Mouse (Mus musculus) limb, embryonic 11.5 days (tissue): Measurements from ENCODE around the gene Foxo1. TPM values are rescaled to one million over a fixed set of nuclear protein-coding genes. Genes with fewer than 3 reads are reported as not detected.

Source experiments
- ATAC-seq: fragments of 200-750 bp; cut with Nextera tagmentation; 2 replicates; pipeline ENCODE4 v1.8.0; 2017; ENCODE audit warnings: low read depth; ENCODE audit not compliant: insufficient number of reproducible peaks, low FRiP score, low TSS enrichment
- DNase-seq: peaks from one replicate; pipeline ENCODE4 v3.0.0-alpha.2; 2015; ENCODE audit warnings: low spot score
- H3K27ac ChIP-seq: fragments of 300-500 bp; sonication (generic); replicated peaks from 2 replicates; pipeline ENCODE4 v1.5.1; 2014; ENCODE audit warnings: low read depth, mild to moderate bottlenecking, low read length
- H3K27me3 ChIP-seq: fragments of 300-500 bp; sonication (generic); 2 replicates; pipeline ENCODE4 v1.6.1; 2014; ENCODE audit warnings: mild to moderate bottlenecking, low read length, mixed read lengths; ENCODE audit not compliant: control insufficient read depth, insufficient read depth
- H3K36me3 ChIP-seq: fragments of 300-500 bp; sonication (generic); 2 replicates; pipeline ENCODE4 v1.6.1; 2014; ENCODE audit warnings: mild to moderate bottlenecking, low read length, moderate library complexity, mixed read lengths; ENCODE audit not compliant: control insufficient read depth, insufficient read depth
- H3K4me1 ChIP-seq: fragments of 300-500 bp; sonication (generic); 2 replicates; pipeline ENCODE4 v1.6.1; 2014; ENCODE audit warnings: low read length, mixed read lengths; ENCODE audit not compliant: control insufficient read depth, insufficient read depth
- H3K4me2 ChIP-seq: fragments of 300-500 bp; sonication (generic); 2 replicates; pipeline ENCODE4 v1.6.1; 2014; ENCODE audit warnings: low read depth, mild to moderate bottlenecking, moderate library complexity; ENCODE audit not compliant: severe bottlenecking
- H3K4me3 ChIP-seq: fragments of 300-500 bp; sonication (generic); 2 replicates; pipeline ENCODE4 v1.5.1; 2014; ENCODE audit warnings: low read depth, low read length
- H3K9ac ChIP-seq: fragments of 300-500 bp; sonication (generic); 2 replicates; pipeline ENCODE4 v1.6.1; 2014; ENCODE audit warnings: mild to moderate bottlenecking, low read length
- H3K9me3 ChIP-seq: fragments of 300-500 bp; sonication (generic); 2 replicates; pipeline ENCODE4 v1.6.1; 2016; ENCODE audit warnings: low read length; ENCODE audit not compliant: control insufficient read depth
- WGBS: fragments of 180-500 bp; shearing (Covaris S2); extraction: QIAGEN DNeasy Blood & Tissue Kit; methylation state at CpG from one replicate; pipeline ENCODE4 v1.1.7; 2014; 5-methylcytosine and 5-hydroxymethylcytosine counted together
- polyA plus RNA-seq: library from polyadenylated mRNA; unstranded; fragments of >200 nt; fragmentation: Nextera tagmentation; extraction: Ambion mirVana; gene quantifications from 2 replicates; pipeline ENCODE4 v1.2.1, GENCODE M21; 2014

Foxo1 gene
- polyA plus RNA-seq, 1 experiment from 2014 or later = 5.9 TPM

GRCm38 (mm10) chr3:52292498-52292897, 24.4 kb downstream of the Foxo1 start:
- no peak for ATAC-seq
- H3K4me3 ChIP-seq = no peak overlapping the region
- no peaks in the 10 kb centered on the region for H3K9me3 ChIP-seq
- no peaks in the 10 kb centered on the region for H3K27me3 ChIP-seq
- H3K9ac ChIP-seq = no peak overlapping the region
- 82% methylated on average over 7 of the region's 7 CpGs for WGBS
- H3K27ac ChIP-seq = no peak overlapping the region
- DNase-seq = no peak
- H3K4me2 ChIP-seq = no peak overlapping the region
- peaks cover 7% of the 10 kb centered on the region for H3K4me1 ChIP-seq
- H3K36me3 ChIP-seq = no peaks in the 10 kb centered on the region

GRCm38 (mm10) chr3:52293946-52294345, 25.8 kb downstream of the Foxo1 start:
- WGBS = 48% methylated on average over 5 of the region's 5 CpGs
- ATAC-seq (no peak), DNase-seq (no peak)
- no peak overlapping the region for H3K27ac ChIP-seq
- H3K36me3 ChIP-seq = no peaks in the 10 kb centered on the region
- H3K4me2 ChIP-seq = no peak overlapping the region
- no peak overlapping the region for H3K9ac ChIP-seq
- no peaks in the 10 kb centered on the region for H3K27me3 ChIP-seq
- no peak overlapping the region for H3K4me3 ChIP-seq
- peaks cover 10% of the 10 kb centered on the region for H3K4me1 ChIP-seq
- no peaks in the 10 kb centered on the region for H3K9me3 ChIP-seq

- no peaks in the 10 kb centered on the region for H3K27me3 ChIP-seq
- no peak overlapping the region for H3K4me3 ChIP-seq
- no peak for DNase-seq
- no peak for ATAC-seq
- H3K36me3 ChIP-seq = no peaks in the 10 kb centered on the region
- 82% methylated on average over 1 of the region's 1 CpGs for WGBS
- no peak overlapping the region for H3K27ac ChIP-seq
- no peaks in the 10 kb centered on the region for H3K9me3 ChIP-seq
- H3K4me1 ChIP-seq = peaks cover 27% of the 10 kb centered on the region
- H3K9ac ChIP-seq = no peak overlapping the region
- H3K4me2 ChIP-seq = no peak overlapping the region
These were observed 27.6 kb downstream of the Foxo1 start for GRCm38 (mm10) chr3:52295688-52296087.

DNA sequence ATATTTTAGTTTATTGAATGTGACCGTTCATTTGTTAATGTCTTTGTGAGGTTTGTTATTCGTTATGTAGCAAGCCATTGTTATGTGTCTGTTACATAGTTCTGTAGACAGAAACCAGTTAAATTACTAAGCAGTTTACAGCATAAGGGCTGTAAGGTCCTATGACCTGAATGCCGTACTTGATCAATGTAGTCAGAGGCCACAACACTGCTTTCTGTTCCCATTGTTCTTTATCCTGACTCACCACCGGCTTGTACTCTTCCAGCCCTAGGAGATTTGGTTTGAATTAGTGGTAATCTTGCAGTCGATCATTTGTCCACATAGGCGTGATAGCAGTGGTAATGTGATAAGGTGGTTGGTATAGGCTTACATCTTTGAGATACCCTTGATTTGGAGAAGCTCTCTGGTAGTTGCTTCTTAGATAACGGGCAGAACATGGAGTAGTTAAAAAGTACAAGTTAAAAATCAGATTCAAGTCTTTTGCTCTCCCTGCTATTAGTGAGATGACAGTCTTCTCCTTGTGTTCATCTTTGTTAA, 28.2 kb downstream of the Foxo1 start:
- Histone ChIP-seq H3K4me2 (no peak overlapping the region), H3K9ac (no peak overlapping the region), H3K9me3 (no peaks in the 10 kb centered on the region), H3K27me3 (no peaks in the 10 kb centered on the region), H3K36me3 (no peaks in the 10 kb centered on the region), H3K27ac (no peak overlapping the region), H3K4me1 (peaks cover 28% of the 10 kb centered on the region), H3K4me3 (no peak overlapping the region)
- ATAC-seq (no peak), DNase-seq (no peak)
- 66% methylated on average over 7 of the region's 7 CpGs for WGBS

GRCm38 (mm10) chr3:52297291-52298018, 29.3 kb downstream of the Foxo1 start:
- peaks cover 28% of the 10 kb centered on the region for H3K4me1 ChIP-seq

DNA sequence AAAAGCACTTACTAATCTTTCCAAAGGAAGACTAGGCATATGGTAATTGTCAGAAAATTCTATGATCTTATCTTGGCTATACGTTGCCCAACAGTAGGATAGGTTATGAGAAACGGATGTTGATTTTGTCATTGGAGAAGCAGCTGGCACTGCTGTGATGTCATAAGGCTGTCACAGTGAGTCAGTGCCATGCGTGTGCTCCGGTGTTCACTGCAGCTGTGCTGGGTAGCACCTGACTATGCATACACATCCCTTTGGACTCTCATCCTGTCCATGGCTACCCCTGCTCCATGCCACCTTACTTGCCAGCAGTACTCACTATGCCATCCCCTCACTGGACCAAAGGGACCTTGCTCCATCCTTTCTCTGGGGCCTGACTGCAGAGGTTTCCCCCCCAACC, 30.5 kb downstream of the Foxo1 start:
- Histone ChIP-seq H3K4me2 (no peak overlapping the region), H3K4me3 (no peak overlapping the region), H3K9ac (no peak overlapping the region), H3K27me3 (no peaks in the 10 kb centered on the region), H3K9me3 (no peaks in the 10 kb centered on the region), H3K36me3 (no peaks in the 10 kb centered on the region), H3K27ac (no peak overlapping the region), H3K4me1 (peaks cover 28% of the 10 kb centered on the region)
- DNase-seq (no peak), ATAC-seq (no peak)
- WGBS = 84% methylated on average over 4 of the region's 4 CpGs

More at GRCm38 (mm10) chr3:52297291-52298018, 29.3 kb downstream of the Foxo1 start:
- no peak overlapping the region for H3K4me3 ChIP-seq
- DNase-seq (peak; percentile 35), ATAC-seq (no peak)
- no peaks in the 10 kb centered on the region for H3K9me3 ChIP-seq
- no peaks in the 10 kb centered on the region for H3K36me3 ChIP-seq
- no peaks in the 10 kb centered on the region for H3K27me3 ChIP-seq
- 66% methylated on average over 15 of the region's 15 CpGs for WGBS
- no peak overlapping the region for H3K27ac ChIP-seq
- H3K9ac ChIP-seq = no peak overlapping the region
- H3K4me2 ChIP-seq = no peak overlapping the region

DNA sequence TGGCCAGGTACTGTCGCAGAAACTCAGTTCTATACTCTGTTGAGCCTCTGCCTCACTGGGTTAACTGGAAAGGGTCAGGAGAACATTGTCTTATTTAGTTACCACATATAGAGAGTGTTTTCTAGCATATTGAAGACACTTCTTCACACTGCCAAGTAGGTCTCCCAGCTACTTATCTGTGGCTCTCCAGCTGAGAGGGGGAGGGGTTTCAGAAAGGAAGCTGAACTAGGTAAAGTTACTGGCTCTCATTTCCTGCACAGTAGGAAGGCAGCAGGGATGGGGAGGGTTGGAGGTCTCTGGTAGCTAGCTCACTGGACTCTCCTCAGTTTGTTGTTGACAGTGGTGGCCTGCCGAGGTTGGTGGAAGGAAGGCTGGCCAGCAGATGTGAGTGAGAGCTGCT, 31.2 kb downstream of the Foxo1 start:
- Histone ChIP-seq H3K27me3 (no peaks in the 10 kb centered on the region), H3K9me3 (no peaks in the 10 kb centered on the region), H3K27ac (no peak overlapping the region), H3K4me1 (peaks cover 28% of the 10 kb centered on the region), H3K4me3 (no peak overlapping the region), H3K36me3 (no peaks in the 10 kb centered on the region), H3K4me2 (peak overlapping the region; percentile 17; the same call in 1 of the 2 replicates), H3K9ac (no peak overlapping the region)
- DNase-seq (peak; percentile 42), ATAC-seq (no peak)
- WGBS = 37% methylated on average over 2 of the region's 2 CpGs

GRCm38 (mm10) chr3:52300517-52300916, 32.4 kb downstream of the Foxo1 start:
- H3K9me3 ChIP-seq = no peaks in the 10 kb centered on the region
- no peaks in the 10 kb centered on the region for H3K36me3 ChIP-seq
- H3K4me2 ChIP-seq = no peak overlapping the region
- H3K27me3 ChIP-seq = no peaks in the 10 kb centered on the region
- H3K9ac ChIP-seq = no peak overlapping the region
- DNase-seq (no peak), ATAC-seq (no peak)
- 40% methylated on average over 6 of the region's 6 CpGs for WGBS
- peaks cover 28% of the 10 kb centered on the region for H3K4me1 ChIP-seq
- no peak overlapping the region for H3K4me3 ChIP-seq
- H3K27ac ChIP-seq = no peak overlapping the region
